Mouse (Mus musculus) heart, postnatal 0 days (tissue): Measurements from ENCODE around the gene Kcnj6.

Experiments used
- CTCF ChIP-seq: IDR thresholded peaks from 2 replicates; pipeline ENCODE4 v1.5.1; 2016; ENCODE audit warnings: antibody characterized with exemption, control low read depth, low read depth
- EP300 ChIP-seq: IDR thresholded peaks from 2 replicates; pipeline ENCODE4 v1.6.1; 2016; ENCODE audit warnings: antibody characterized with exemption, low read depth

DNA sequence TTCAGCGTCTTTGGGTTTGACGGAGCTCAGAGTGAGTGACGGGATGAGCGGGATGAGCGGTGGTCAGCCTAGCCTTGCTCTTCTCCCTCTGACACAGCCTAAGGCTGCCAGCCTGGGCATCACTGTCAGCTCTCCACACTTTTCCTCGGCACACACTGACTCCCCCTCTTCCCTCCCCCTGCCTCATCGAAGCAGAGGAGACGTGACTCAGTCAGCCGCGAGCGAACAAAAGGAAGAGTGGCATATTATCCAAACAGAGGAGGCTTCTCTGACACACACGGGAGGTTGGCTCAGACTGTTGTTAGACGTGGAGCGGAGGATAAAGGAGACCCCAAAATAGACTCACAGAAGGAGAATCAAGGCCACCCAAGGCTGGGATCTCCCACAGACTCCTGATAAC is 147.1 kb downstream of the Kcnj6 start:
- TF ChIP-seq EP300 (no peak), CTCF (no peak)
